In genomic region chr12:91696231-91696630, GRCm38 (mm10) we compare ENCODE assay signal across 17 mouse cellular contexts.
DNase-seq lines count a peak whose midpoint lies in the region; ATAC-seq and TF ChIP-seq lines count a peak whose summit lies in the region.
"Had no signal": no experiment of that assay in that cellular context is flagged by ENCODE, and none has a peak within 500 bp of the region (broad histone marks: within the 10 kb centered on the region; RNA-seq: fewer than 3 reads in every experiment).

No protein-coding gene starts in this region.

- no peaks in the 10 kb centered on the region for H3K36me3 ChIP-seq in kidney, embryonic 16.5 days (ENCODE audit: insufficient read depth, low read length)
- no peaks in the 10 kb centered on the region for H3K36me3 ChIP-seq in intestine, embryonic 16.5 days (ENCODE audit: control insufficient read depth, insufficient read depth, low read length)
- H3K36me3 ChIP-seq in liver, postnatal 0 days (replicated peaks; ENCODE audit: insufficient read depth, low read length): no peaks in the 10 kb centered on the region
- H3K36me3 ChIP-seq in heart, embryonic 12.5 days: no peaks in the 10 kb centered on the region
- H3K36me3 ChIP-seq: embryonic facial prominence, embryonic 15.5 days; limb, embryonic 12.5 days; neural tube, embryonic 12.5 days had no signal

- no peak overlapping the region for H3K9ac ChIP-seq in kidney, embryonic 16.5 days (replicated peaks; ENCODE audit: low read length)
- no peak overlapping the region for H3K9ac ChIP-seq in intestine, embryonic 16.5 days (ENCODE audit: low read depth, low read length)
- no peak overlapping the region for H3K9ac ChIP-seq in liver, postnatal 0 days (replicated peaks)
- H3K9ac ChIP-seq in heart, embryonic 12.5 days: no peak overlapping the region
- H3K9ac ChIP-seq: embryonic facial prominence, embryonic 15.5 days; forebrain, postnatal 0 days; limb, embryonic 12.5 days; neural tube, embryonic 12.5 days had no signal

- no peak overlapping the region for H3K4me3 ChIP-seq in kidney, embryonic 16.5 days (ENCODE audit: low read length)
- no peak overlapping the region for H3K4me3 ChIP-seq in intestine, embryonic 16.5 days (ENCODE audit: low read length)
- no peak overlapping the region for H3K4me3 ChIP-seq in liver, postnatal 0 days (ENCODE audit: low read depth, low read length)
- H3K4me3 ChIP-seq in heart, embryonic 12.5 days: no peak overlapping the region
- H3K4me3 ChIP-seq: embryonic facial prominence, embryonic 15.5 days; hindbrain, embryonic 10.5 days; limb, embryonic 12.5 days; neural tube, embryonic 12.5 days had no signal

- H3K4me1 ChIP-seq in kidney, embryonic 16.5 days (ENCODE audit: insufficient read depth, low read length): peaks cover 6% of the 10 kb centered on the region; the same call in 1 of the 2 replicates
- peaks cover 6% of the 10 kb centered on the region for H3K4me1 ChIP-seq in intestine, embryonic 16.5 days (ENCODE audit: control insufficient read depth, insufficient read depth, low read length)
- 0 out of 2 replicates have a peak, but pooled peaks cover 4% of the 10 kb centered on the region for H3K4me1 ChIP-seq in liver, postnatal 0 days (ENCODE audit: insufficient read depth)
- no peaks in the 10 kb centered on the region for H3K4me1 ChIP-seq in heart, embryonic 12.5 days (replicated peaks)
- H3K4me1 ChIP-seq: embryonic facial prominence, embryonic 15.5 days; limb, embryonic 12.5 days; neural tube, embryonic 12.5 days had no signal

- no peak overlapping the region for H3K4me2 ChIP-seq in kidney, embryonic 16.5 days (replicated peaks; ENCODE audit: low read depth, low read length)
- no peak overlapping the region for H3K4me2 ChIP-seq in intestine, embryonic 16.5 days (ENCODE audit: low read depth, low read length)
- H3K4me2 ChIP-seq in liver, postnatal 0 days (ENCODE audit: low read depth, low read length): peak overlapping the region; percentile 50
- H3K4me2 ChIP-seq in heart, embryonic 12.5 days: no peak overlapping the region
- H3K4me2 ChIP-seq: embryonic facial prominence, embryonic 15.5 days; heart, embryonic 11.5 days; limb, embryonic 12.5 days; neural tube, embryonic 12.5 days had no signal

- peak; percentile 74 for DNase-seq in kidney, adult 11 months
- peak; percentile 61 to 67 for DNase-seq in kidney, postnatal 36 days
- peak; percentile 65 for DNase-seq in liver, postnatal 0 days
- no peak for DNase-seq in lung, postnatal 36 days
- no peak for DNase-seq in adipocyte (ENCODE audit: low spot score)
- DNase-seq: forebrain, postnatal 0 days; gastrocnemius, postnatal 10 days; lung, postnatal 10 days had no signal

- H3K27me3 ChIP-seq in kidney, embryonic 16.5 days (ENCODE audit: insufficient read depth, low read length): no peaks in the 10 kb centered on the region
- no peaks in the 10 kb centered on the region for H3K27me3 ChIP-seq in intestine, embryonic 16.5 days (replicated peaks; ENCODE audit: control insufficient read depth, insufficient read depth, low read length)
- H3K27me3 ChIP-seq in liver, postnatal 0 days (ENCODE audit: insufficient read depth, low read length): no peaks in the 10 kb centered on the region
- H3K27me3 ChIP-seq in heart, embryonic 12.5 days (replicated peaks): no peaks in the 10 kb centered on the region
- H3K27me3 ChIP-seq: embryonic facial prominence, embryonic 15.5 days; limb, embryonic 12.5 days; neural tube, embryonic 12.5 days had no signal

- no peak for ATAC-seq in kidney, embryonic 16.5 days (ENCODE audit: low FRiP score, low TSS enrichment)
- peak; percentile 84 for ATAC-seq in intestine, embryonic 16.5 days
- ATAC-seq in liver, postnatal 0 days: peak; percentile 98
- ATAC-seq in heart, embryonic 12.5 days (ENCODE audit: insufficient number of reproducible peaks, low FRiP score): no peak
- ATAC-seq: forebrain, postnatal 0 days had no signal

- TF ChIP-seq EP300 in liver, postnatal 0 days (IDR thresholded peaks at IDR 0.05; ENCODE audit: low read depth): peak; percentile 91

- no peak for TF ChIP-seq CTCF in liver, postnatal 0 days (IDR thresholded peaks at IDR 0.05; ENCODE audit: low read depth)

- 91% methylated on average over 4 of the region's 4 CpGs for WGBS in kidney, embryonic 16.5 days
- 68% methylated on average over 4 of the region's 4 CpGs for WGBS in intestine, embryonic 16.5 days
- 62% methylated on average over 4 of the region's 4 CpGs for WGBS in liver, postnatal 0 days (ENCODE audit: insufficient replicate concordance)
- 97% methylated on average over 4 of the region's 4 CpGs for WGBS in heart, embryonic 12.5 days

- H3K9me3 ChIP-seq in kidney, embryonic 16.5 days (ENCODE audit: low read length): no peaks in the 10 kb centered on the region
- no peaks in the 10 kb centered on the region for H3K9me3 ChIP-seq in intestine, embryonic 16.5 days (ENCODE audit: control insufficient read depth, low read length)
- no peaks in the 10 kb centered on the region for H3K9me3 ChIP-seq in liver, postnatal 0 days (ENCODE audit: low read length)
- no peaks in the 10 kb centered on the region for H3K9me3 ChIP-seq in heart, embryonic 12.5 days (replicated peaks)
- H3K9me3 ChIP-seq: embryonic facial prominence, embryonic 15.5 days; G1E; hindbrain, embryonic 10.5 days; limb, embryonic 12.5 days; neural tube, embryonic 12.5 days had no signal

- no peak overlapping the region for H3K27ac ChIP-seq in kidney, embryonic 16.5 days (ENCODE audit: low read length)
- H3K27ac ChIP-seq in intestine, embryonic 16.5 days (ENCODE audit: low read length): peak overlapping the region; percentile 52; the same call in 1 of the 2 replicates
- H3K27ac ChIP-seq in liver, postnatal 0 days (ENCODE audit: low read depth): peak overlapping the region; percentile 90
- H3K27ac ChIP-seq in heart, embryonic 12.5 days (ENCODE audit: poor library complexity, severe bottlenecking): no peak overlapping the region
- H3K27ac ChIP-seq: embryonic facial prominence, embryonic 15.5 days; hindbrain, embryonic 10.5 days; limb, embryonic 12.5 days; neural tube, embryonic 12.5 days had no signal

Comparison
In these comparisons a context has a peak if more than half of its experiments do, and no peak if none do; other contexts are left out.
1. DNase-seq: peak in kidney, adult 11 months (single experiment), kidney, postnatal 36 days (2 of 2) and liver, postnatal 0 days (single experiment); none in lung, postnatal 36 days (single experiment) and adipocyte (single experiment).
2. ATAC-seq: peak in intestine, embryonic 16.5 days (single experiment) and liver, postnatal 0 days (single experiment); none in kidney, embryonic 16.5 days (single experiment) and heart, embryonic 12.5 days (single experiment).
3. H3K27ac ChIP-seq: peak in intestine, embryonic 16.5 days (single experiment) and liver, postnatal 0 days (single experiment); none in kidney, embryonic 16.5 days (single experiment) and heart, embryonic 12.5 days (single experiment).